Mouse (Mus musculus) cerebellum, adult (tissue): ENCODE measurements at regions not wholly inside any gene's neighbourhood (a gene's known extent, or its start where the extent isn't known, plus 50 kb on each side); places are given as distances from the start of the nearest gene placed in this dataset.

Source experiments
- ATAC-seq: cut with Nextera tagmentation; 2 replicates; pipeline ENCODE4 v1.9.2; 2017; ENCODE audit warnings: mild to moderate bottlenecking, moderate library complexity, mixed read lengths; ENCODE audit not compliant: insufficient number of reproducible peaks, low FRiP score, low TSS enrichment

GRCm38 (mm10) chr13:11098899-11099585 is 738.4 kb upstream of the Chrm3 start:
- no peak for ATAC-seq

DNA sequence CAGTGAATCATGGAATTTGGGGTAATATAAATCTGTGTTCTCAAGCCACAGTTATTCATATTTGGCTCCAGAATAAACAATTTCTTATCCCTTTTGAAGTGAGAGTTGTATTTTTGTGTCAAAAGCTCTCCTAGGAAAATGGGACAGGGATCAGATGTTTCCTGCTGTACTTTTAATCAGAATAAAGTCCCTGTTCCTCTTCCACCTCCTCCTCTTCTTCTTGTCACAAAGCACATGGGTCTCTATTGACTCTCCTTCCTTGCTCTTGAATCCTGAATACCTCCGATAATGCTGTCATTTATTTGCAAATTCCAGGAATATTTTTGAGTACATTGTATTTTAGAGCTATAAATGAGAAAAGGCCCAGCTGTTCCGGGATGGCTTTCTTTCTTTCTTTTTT is 732.3 kb upstream of the Chrm3 start:
- ATAC-seq, result no peak
